Mouse (Mus musculus) G1E (cell line): ENCODE measurements around the gene Ptpn18. TPM values are rescaled to one million over a fixed set of nuclear protein-coding genes. Genes with fewer than 3 reads are reported as not detected.

Source experiments
- ATAC-seq: 2 replicates; pipeline ENCODE4 v1.8.0; 2016; ENCODE audit warnings: mild to moderate bottlenecking; ENCODE audit not compliant: insufficient number of reproducible peaks, poor library complexity, low FRiP score, severe bottlenecking; ENCODE audit errors: extremely low read depth
- DNase-seq: peaks from one replicate; pipeline ENCODE4 v3.0.0; 2012; ENCODE audit warnings: low spot score
- H3K27me3 ChIP-seq: 2 replicates; pipeline ENCODE4 v1.6.1; 2012; ENCODE audit warnings: mild to moderate bottlenecking, low read length, inconsistent platforms; ENCODE audit not compliant: insufficient read depth
- H3K36me3 ChIP-seq: replicated peaks from 2 replicates; pipeline ENCODE3; 2012; ENCODE audit warnings: mild to moderate bottlenecking, inconsistent platforms
- H3K4me1 ChIP-seq: 2 replicates; pipeline ENCODE4 v1.6.1; 2012; ENCODE audit warnings: low read depth, low read length, inconsistent platforms, mixed read lengths; ENCODE audit not compliant: insufficient read depth
- H3K4me3 ChIP-seq: 2 replicates; pipeline ENCODE4 v1.5.1; 2012; ENCODE audit warnings: low read depth, mild to moderate bottlenecking, inconsistent platforms, low read length, moderate library complexity, mixed read lengths
- H3K9me3 ChIP-seq: replicated peaks from 2 replicates; pipeline ENCODE4 v1.6.1; 2012; ENCODE audit warnings: inconsistent platforms
- CTCF ChIP-seq: IDR thresholded peaks from 2 replicates; pipeline ENCODE4 v1.5.1; 2012; ENCODE audit warnings: low read depth, low read length, inconsistent platforms, mixed read lengths
- GATA1 ChIP-seq: IDR thresholded peaks from 2 replicates; pipeline ENCODE4 v1.6.1; 2012; ENCODE audit warnings: borderline replicate concordance, low read length, inconsistent platforms, mixed read lengths
- GATA2 ChIP-seq: IDR thresholded peaks from 2 replicates; pipeline ENCODE4 v1.6.1; 2012; ENCODE audit warnings: low read depth, low read length, inconsistent platforms, borderline replicate concordance
- POLR2AphosphoS5 ChIP-seq: IDR thresholded peaks from 2 replicates; pipeline ENCODE4 v1.6.1; 2012; ENCODE audit warnings: low read depth, low read length, inconsistent platforms; ENCODE audit not compliant: insufficient replicate concordance
- TAL1 ChIP-seq: conservative IDR thresholded peaks from 2 replicates; pipeline ENCODE4 v1.6.1; 2012; ENCODE audit warnings: low read depth, low read length, inconsistent platforms, mixed read lengths
- polyA plus RNA-seq: library from polyadenylated mRNA; stranded (reverse); fragments of >175 nt; gene quantifications from 2 replicates; pipeline ENCODE4 v1.2.3, GENCODE M21; 2012
- total RNA-seq, 2 experiments: library from RNA; stranded (forward) in 1 of 2; stranded (reverse) in 1 of 2; fragments of 200-1000 nt in 1 of 2; fragments of >200 nt in 1 of 2; fragmentation: Nextera tagmentation in 1 of 2; gene quantifications; 2 replicates each; pipeline ENCODE4 v1.2.3; 2014 to 2017

Gene Ptpn18
- total RNA-seq (2014; fragmentation: Nextera tagmentation) (47.9 and 57.9 TPM in 2 replicates), total RNA-seq (2017) (104 and 190 TPM in 2 replicates), polyA plus RNA-seq (117 and 173 TPM in 2 replicates)

GRCm38 (mm10) chr1:34459284-34460060 lies at the start of gene Ptpn18:
Ptpn18 (plus strand) TSS chr1:34459762.
- Histone ChIP-seq H3K36me3 (peaks cover 5% of the 10 kb centered on the region), H3K4me3 (peak within 1 kb of the TSS; percentile 76), H3K9me3 (no peaks in the 10 kb centered on the region), H3K4me1 (peaks cover 40% of the 10 kb centered on the region), H3K27me3 (peaks cover 43% of the 10 kb centered on the region)
- no peak for TF ChIP-seq TAL1
- TF ChIP-seq CTCF = no peak
- TF ChIP-seq GATA2 = no peak
- TF ChIP-seq GATA1 = no peak
- no peak for TF ChIP-seq POLR2AphosphoS5
- DNase-seq (peak; percentile 96), ATAC-seq (peak; percentile 94)

DNA sequence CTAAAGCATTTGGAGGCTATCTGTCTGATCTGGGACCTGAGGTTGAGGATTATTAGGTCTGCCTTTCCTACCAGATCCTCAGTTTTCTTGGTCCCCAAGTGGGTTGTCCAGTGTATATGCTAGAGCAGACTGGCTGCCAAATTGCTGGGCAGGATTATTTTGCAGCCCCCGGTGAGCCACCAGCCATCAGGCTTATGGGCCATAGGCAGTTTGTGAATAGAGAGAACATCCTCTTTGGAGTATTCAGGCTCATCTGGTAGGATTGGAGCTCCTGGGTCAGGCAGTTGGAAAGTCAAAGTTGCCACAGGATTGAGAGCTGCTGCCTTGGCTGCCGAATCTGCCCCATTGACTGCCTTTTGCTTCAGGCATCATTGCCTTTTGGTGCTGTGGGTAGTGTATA lies 31.1 kb upstream of the Ptpn18 start:
- TF ChIP-seq CTCF = no peak
- no peak for TF ChIP-seq TAL1
- no peak for TF ChIP-seq POLR2AphosphoS5
- no peak for TF ChIP-seq GATA1
- TF ChIP-seq GATA2 = no peak
- Histone ChIP-seq H3K4me1 (no peaks in the 10 kb centered on the region), H3K27me3 (no peaks in the 10 kb centered on the region; the same call in 1 of the 2 replicates), H3K36me3 (no peaks in the 10 kb centered on the region), H3K9me3 (peaks cover 46% of the 10 kb centered on the region), H3K4me3 (no peak overlapping the region)
- no peak for ATAC-seq
- DNase-seq = no peak

DNA sequence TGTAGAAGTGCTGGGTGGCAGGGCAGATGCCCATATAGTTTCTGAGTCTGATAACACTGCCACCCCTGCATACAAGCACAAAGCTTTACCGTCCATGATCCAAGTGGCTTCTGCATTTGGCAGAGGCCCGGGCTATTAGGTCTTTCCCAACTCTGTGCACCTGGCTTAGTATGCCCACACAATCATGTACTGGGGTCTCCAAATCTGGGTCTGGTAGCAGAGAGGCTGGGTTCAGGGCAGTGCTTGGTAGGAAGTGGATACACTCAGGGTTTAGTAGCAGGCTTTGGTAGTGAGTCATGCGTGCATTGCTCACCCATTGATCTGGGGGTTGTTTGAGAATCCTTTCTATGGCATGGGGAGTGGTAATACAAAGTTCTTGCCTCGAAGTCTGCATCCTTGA lies 30.3 kb upstream of the Ptpn18 start:
- peaks cover 50% of the 10 kb centered on the region for H3K9me3 ChIP-seq
- ATAC-seq (no peak), DNase-seq (no peak)
- no peak overlapping the region for H3K4me3 ChIP-seq
- H3K36me3 ChIP-seq = no peaks in the 10 kb centered on the region
- TF ChIP-seq GATA2 (no peak), GATA1 (no peak), POLR2AphosphoS5 (no peak), TAL1 (no peak), CTCF (no peak)
- no peaks in the 10 kb centered on the region for H3K4me1 ChIP-seq
- H3K27me3 ChIP-seq = no peaks in the 10 kb centered on the region; the same call in 1 of the 2 replicates

GRCm38 (mm10) chr1:34430981-34431380 lies 28.6 kb upstream of the Ptpn18 start:
- no peak for TF ChIP-seq CTCF
- TF ChIP-seq GATA1 = no peak
- no peak for TF ChIP-seq POLR2AphosphoS5
- H3K4me1 ChIP-seq = peaks cover 6% of the 10 kb centered on the region
- DNase-seq = no peak
- H3K4me3 ChIP-seq = no peak overlapping the region
- peaks cover 54% of the 10 kb centered on the region for H3K9me3 ChIP-seq
- no peaks in the 10 kb centered on the region; the same call in 1 of the 2 replicates for H3K27me3 ChIP-seq
- no peak for ATAC-seq
- peaks cover 11% of the 10 kb centered on the region for H3K36me3 ChIP-seq

- Histone ChIP-seq H3K36me3 (peaks cover 15% of the 10 kb centered on the region), H3K27me3 (no peaks in the 10 kb centered on the region; the same call in 1 of the 2 replicates), H3K9me3 (peaks cover 51% of the 10 kb centered on the region), H3K4me1 (peaks cover 6% of the 10 kb centered on the region), H3K4me3 (no peak overlapping the region)
- TF ChIP-seq GATA2 (no peak), TAL1 (no peak), GATA1 (no peak), POLR2AphosphoS5 (no peak), CTCF (no peak)
- ATAC-seq = no peak
- DNase-seq = no peak
These were observed 28.1 kb upstream of the Ptpn18 start for GRCm38 (mm10) chr1:34431431-34431830.

DNA sequence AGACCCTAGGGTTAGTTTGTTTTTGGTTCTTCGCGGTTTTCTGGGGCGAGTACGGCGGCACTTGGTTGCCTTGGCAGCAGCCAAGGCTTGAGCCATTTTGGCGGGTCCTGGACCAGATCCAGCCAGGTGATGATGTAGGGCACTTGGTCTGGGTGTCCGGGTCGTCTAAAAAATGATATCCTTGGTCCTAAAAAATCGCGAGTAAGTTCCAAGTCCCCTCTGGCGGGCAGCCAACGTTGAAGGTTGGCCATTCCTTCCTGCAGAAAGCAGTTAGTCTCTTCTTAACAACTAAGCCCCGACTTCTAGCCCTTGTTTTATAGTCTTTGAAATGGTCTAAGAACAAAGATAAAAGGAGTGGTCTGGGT lies 27.2 kb upstream of the Ptpn18 start:
- Histone ChIP-seq H3K36me3 (peaks cover 23% of the 10 kb centered on the region), H3K4me3 (no peak overlapping the region), H3K9me3 (peaks cover 43% of the 10 kb centered on the region), H3K4me1 (peaks cover 10% of the 10 kb centered on the region), H3K27me3 (no peaks in the 10 kb centered on the region; the same call in 1 of the 2 replicates)
- DNase-seq = no peak
- TF ChIP-seq TAL1 (no peak), GATA1 (no peak), POLR2AphosphoS5 (no peak), GATA2 (no peak), CTCF (no peak)
- ATAC-seq = no peak
